Mouse (Mus musculus) megakaryocyte-erythroid progenitor cell, adult 5 weeks (primary cell): ENCODE measurements around the gene Fbxo36. TPM values are rescaled to one million over a fixed set of nuclear protein-coding genes. Genes with fewer than 3 reads are reported as not detected.

Source experiments
- polyA plus RNA-seq: library from polyadenylated mRNA; stranded (reverse); fragments of >175 nt; gene quantifications from 2 replicates; pipeline ENCODE4 v1.2.3, GENCODE M21; 2012

Gene Fbxo36
- polyA plus RNA-seq: 0.56 and 1.1 TPM in 2 replicates

GRCm38 (mm10) chr1:84839309-84840017 is at the start of gene Fbxo36:
Fbxo36 (plus strand) TSS chr1:84839841.

GRCm38 (mm10) chr1:84840018-84840664 is 500 bp downstream of the Fbxo36 start, which contains the start of gene Trip12:
Trip12 (minus strand) TSS chr1:84840516.

GRCm38 (mm10) chr1:84934503-84935333 is 95.1 kb downstream of the Fbxo36 start, which contains the start of gene Slc16a14:
Slc16a14 (minus strand) TSS chr1:84935134.

Other genes with a start within 250 kb of the Fbxo36 start
- 0.02 TPM in 1 of 2 replicates, not detected in the other for gene Dner, start 143.6 kb upstream of the Fbxo36 start, polyA plus RNA-seq
- 25.5 and 26.5 TPM in 2 replicates for gene Trip12, start 675 bp downstream of the Fbxo36 start, polyA plus RNA-seq
- gene Slc16a14, start 95.3 kb downstream of the Fbxo36 start, polyA plus RNA-seq: not detected in 2 replicates